Mouse (Mus musculus) adrenal gland, postnatal 14 days (tissue): ENCODE measurements around the gene Rpap1. TPM values are rescaled to one million over a fixed set of nuclear protein-coding genes. Genes with fewer than 3 reads are reported as not detected.
A peak's percentile ranks its signal among the peaks of the same experiment; 100 is the strongest.

Experiments
- DNase-seq: peaks from one replicate; pipeline ENCODE4 v3.0.0; 2021; ENCODE audit warnings: mixed read lengths
- total RNA-seq: library from RNA; stranded (reverse); gene quantifications from 2 replicates; pipeline ENCODE4 v1.2.3, GENCODE M21; 2021

Rpap1 gene
- total RNA-seq, 1 experiment from 2014 or later = 14.8 TPM

- DNase-seq = peak; percentile 64
These were observed 12.0 kb upstream of the Rpap1 start for GRCm38 (mm10) chr2:119799181-119799960.

- peak; percentile 84 for DNase-seq
These were observed 11.1 kb upstream of the Rpap1 start for GRCm38 (mm10) chr2:119798246-119798927.

- no peak for DNase-seq
These were observed 10.0 kb upstream of the Rpap1 start, which contains the start of gene Tyro3 for GRCm38 (mm10) chr2:119797279-119797783. Gene Tyro3 (plus strand): TSS chr2:119797733.

GRCm38 (mm10) chr2:119789996-119790395 is 2.7 kb upstream of the Rpap1 start:
- DNase-seq = no peak

- DNase-seq = no peak
These were observed 20.1 kb downstream of the Rpap1 start for GRCm38 (mm10) chr2:119767246-119767645.

- DNase-seq = no peak
These were observed 23.4 kb downstream of the Rpap1 start for GRCm38 (mm10) chr2:119763924-119764323.

- DNase-seq = no peak
These were observed 25.1 kb downstream of the Rpap1 start for GRCm38 (mm10) chr2:119762276-119762675.

GRCm38 (mm10) chr2:119760251-119760650 is 27.1 kb downstream of the Rpap1 start, which contains the start of gene Ltk:
Gene Ltk (minus strand): TSS chr2:119760431.
- DNase-seq = no peak

GRCm38 (mm10) chr2:119758844-119759835 is 28.2 kb downstream of the Rpap1 start:
- DNase-seq = no peak

GRCm38 (mm10) chr2:119758101-119758843 is 29.1 kb downstream of the Rpap1 start:
- peak; percentile 53 for DNase-seq

- no peak for DNase-seq
These were observed 29.7 kb downstream of the Rpap1 start for GRCm38 (mm10) chr2:119757601-119758100.

- DNase-seq = no peak
These were observed 38.1 kb downstream of the Rpap1 start for GRCm38 (mm10) chr2:119749260-119749659.

- DNase-seq = no peak
These were observed 39.8 kb downstream of the Rpap1 start for GRCm38 (mm10) chr2:119747554-119747953.

- peak; percentile 54 for DNase-seq
These were observed 42.1 kb downstream of the Rpap1 start for GRCm38 (mm10) chr2:119745281-119745680.

GRCm38 (mm10) chr2:119744163-119745111 is 42.9 kb downstream of the Rpap1 start:
- peak; percentile 50 for DNase-seq

- no peak for DNase-seq
These were observed 43.6 kb downstream of the Rpap1 start for GRCm38 (mm10) chr2:119743808-119744162.

- DNase-seq = peak; percentile 33
These were observed 44.0 kb downstream of the Rpap1 start for GRCm38 (mm10) chr2:119743176-119743807.

GRCm38 (mm10) chr2:119742461-119743175 is 44.7 kb downstream of the Rpap1 start:
- DNase-seq = peak; percentile 60
